Mouse (Mus musculus): ENCODE measurements around the gene Etl4. TPM values are rescaled to one million over a fixed set of nuclear protein-coding genes. Genes with fewer than 3 reads are reported as not detected.
A peak's percentile ranks its signal among the peaks of the same experiment; 100 is the strongest.

Gene Etl4
- polyA plus RNA-seq, 1 experiment = 19.0 TPM

DNA sequence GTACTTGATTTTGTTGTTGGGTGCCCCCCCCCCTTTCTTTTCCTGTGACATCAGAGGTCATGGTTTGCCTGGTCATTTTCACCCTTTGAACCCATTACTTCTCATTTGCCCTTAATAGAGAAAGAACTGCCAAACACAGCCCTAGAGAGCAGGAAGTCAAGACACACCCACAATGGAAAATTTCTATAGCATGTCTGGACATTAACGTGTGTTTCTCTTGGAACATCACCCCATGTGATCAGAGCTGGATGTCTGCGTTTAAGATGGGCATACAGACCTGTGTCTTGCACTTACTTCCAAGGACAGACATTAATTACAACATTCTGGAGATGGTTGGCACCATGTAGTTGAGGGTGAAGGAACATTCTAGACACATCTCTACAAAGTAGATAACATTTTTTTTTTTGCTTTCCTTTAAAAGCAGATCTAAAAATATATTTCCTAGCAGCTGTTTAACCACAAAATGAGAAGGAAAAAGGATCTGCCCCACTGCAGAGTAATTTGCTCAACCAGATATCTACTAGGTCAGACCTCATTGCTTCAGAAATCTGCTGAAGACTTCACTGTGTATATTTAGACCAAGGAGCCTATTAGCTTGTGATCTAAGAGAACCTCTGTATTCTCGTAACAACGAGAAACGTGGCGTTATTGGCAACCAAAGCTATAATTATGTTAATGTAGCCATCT is 818.3 kb downstream of the Etl4 start:
- no peak overlapping the region for H3K27ac ChIP-seq (ENCODE audit: insufficient read depth, low read depth, low read length)
- peaks cover 19% of the 10 kb centered on the region; the same call in 1 of the 2 replicates for H3K4me1 ChIP-seq (ENCODE audit: control insufficient read depth, insufficient read depth, insufficient read length, low read length)
- no peaks in the 10 kb centered on the region for H3K36me3 ChIP-seq (ENCODE audit: control insufficient read depth, insufficient read depth, low read length)
- 70% methylated on average over 6 of the region's 6 CpGs for WGBS
- TF ChIP-seq CTCF (IDR thresholded peaks at IDR 0.05; ENCODE audit: extremely low read depth, insufficient read length, insufficient replicate concordance, low read depth, low read length) (no peak), POLR2A (IDR thresholded peaks at IDR 0.05; ENCODE audit: low read depth, low read length) (no peak)
- no peaks in the 10 kb centered on the region for H3K27me3 ChIP-seq (ENCODE audit: control insufficient read depth, insufficient read depth, low read length)
- H3K4me3 ChIP-seq (ENCODE audit: low read depth, low read length) = no peak overlapping the region

GRCm38 (mm10) chr2:20735444-20735843 is 825.9 kb downstream of the Etl4 start:
- no peak overlapping the region for H3K4me3 ChIP-seq (ENCODE audit: low read depth, low read length)
- no peaks in the 10 kb centered on the region; the same call in 1 of the 2 replicates for H3K4me1 ChIP-seq (ENCODE audit: control insufficient read depth, insufficient read depth, insufficient read length, low read length)
- no peaks in the 10 kb centered on the region for H3K27me3 ChIP-seq (ENCODE audit: control insufficient read depth, insufficient read depth, low read length)
- 24% methylated on average over 3 of the region's 3 CpGs for WGBS
- H3K27ac ChIP-seq (ENCODE audit: insufficient read depth, low read depth, low read length) = peak overlapping the region; percentile 95
- H3K36me3 ChIP-seq (ENCODE audit: control insufficient read depth, insufficient read depth, low read length) = no peaks in the 10 kb centered on the region
- no peak for TF ChIP-seq POLR2A (IDR thresholded peaks at IDR 0.05; ENCODE audit: low read depth, low read length)
- TF ChIP-seq CTCF (IDR thresholded peaks at IDR 0.05; ENCODE audit: extremely low read depth, insufficient read length, insufficient replicate concordance, low read depth, low read length) = no peak

DNA sequence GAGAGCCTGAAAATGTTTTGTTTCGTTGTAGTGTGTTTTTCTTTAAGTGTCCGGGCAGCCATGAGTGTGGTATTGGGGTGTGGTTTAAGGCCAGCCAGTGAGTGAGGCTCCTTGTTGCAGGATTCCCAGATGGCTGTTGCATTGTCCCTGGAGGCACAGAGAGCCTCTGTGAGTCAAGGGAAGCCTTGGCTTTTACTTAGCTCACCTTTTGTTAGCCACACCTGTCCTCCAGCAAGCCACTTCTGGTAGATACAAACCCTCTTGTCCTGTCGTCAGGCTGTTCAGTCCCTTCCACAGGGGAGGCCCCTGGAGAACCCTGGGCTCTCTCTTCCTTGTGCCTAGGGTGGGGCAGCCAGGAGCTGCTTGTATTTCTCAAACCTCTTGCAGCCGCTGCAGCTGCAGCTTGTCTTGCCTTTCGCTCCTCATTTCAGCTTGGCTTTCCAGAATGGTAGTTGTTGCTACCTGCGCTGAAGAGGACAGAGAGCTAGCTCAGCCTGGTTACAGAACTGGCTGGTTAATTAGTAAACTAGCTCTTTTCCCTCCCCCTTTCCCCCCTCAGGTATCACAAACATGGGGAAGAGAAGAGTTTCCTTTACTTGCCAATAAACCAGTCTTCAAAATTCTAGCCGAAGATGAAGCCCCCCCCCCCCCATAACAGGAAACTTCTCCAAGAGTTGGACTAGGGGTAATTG is 826.9 kb downstream of the Etl4 start:
- Histone ChIP-seq H3K36me3 (ENCODE audit: control insufficient read depth, insufficient read depth, low read length) (no peaks in the 10 kb centered on the region), H3K27ac (ENCODE audit: insufficient read depth, low read depth, low read length) (peak overlapping the region; percentile 95), H3K27me3 (ENCODE audit: control insufficient read depth, insufficient read depth, low read length) (no peaks in the 10 kb centered on the region), H3K4me3 (ENCODE audit: low read depth, low read length) (peak overlapping the region; percentile 54), H3K4me1 (ENCODE audit: control insufficient read depth, insufficient read depth, insufficient read length, low read length) (no peaks in the 10 kb centered on the region; the same call in 1 of the 2 replicates)
- no peak for TF ChIP-seq POLR2A (IDR thresholded peaks at IDR 0.05; ENCODE audit: low read depth, low read length)
- TF ChIP-seq CTCF (IDR thresholded peaks at IDR 0.05; ENCODE audit: extremely low read depth, insufficient read length, insufficient replicate concordance, low read depth, low read length) = no peak
- WGBS = 17% methylated on average over 7 of the region's 7 CpGs

GRCm38 (mm10) chr2:20737112-20737808 is 827.7 kb downstream of the Etl4 start:
- Histone ChIP-seq H3K4me3 (ENCODE audit: low read depth, low read length) (peak overlapping the region; percentile 74), H3K27ac (ENCODE audit: insufficient read depth, low read depth, low read length) (peak overlapping the region; percentile 95), H3K36me3 (ENCODE audit: control insufficient read depth, insufficient read depth, low read length) (0 out of 2 replicates have a peak, but pooled peaks cover 1% of the 10 kb centered on the region), H3K4me1 (ENCODE audit: control insufficient read depth, insufficient read depth, insufficient read length, low read length) (no peaks in the 10 kb centered on the region; the same call in 1 of the 2 replicates), H3K27me3 (ENCODE audit: control insufficient read depth, insufficient read depth, low read length) (no peaks in the 10 kb centered on the region)
- WGBS = 19% methylated on average over 19 of the region's 19 CpGs
- TF ChIP-seq POLR2A (IDR thresholded peaks at IDR 0.05; ENCODE audit: low read depth, low read length) (no peak), CTCF (IDR thresholded peaks at IDR 0.05; ENCODE audit: extremely low read depth, insufficient read length, insufficient replicate concordance, low read depth, low read length) (no peak)

GRCm38 (mm10) chr2:20737837-20738236 is 828.3 kb downstream of the Etl4 start:
- H3K4me1 ChIP-seq (ENCODE audit: control insufficient read depth, insufficient read depth, insufficient read length, low read length) = no peaks in the 10 kb centered on the region; the same call in 1 of the 2 replicates
- peak overlapping the region; percentile 95 for H3K27ac ChIP-seq (ENCODE audit: insufficient read depth, low read depth, low read length)
- H3K36me3 ChIP-seq (ENCODE audit: control insufficient read depth, insufficient read depth, low read length) = 0 out of 2 replicates have a peak, but pooled peaks cover 1% of the 10 kb centered on the region
- WGBS = 20% methylated on average over 4 of the region's 4 CpGs
- no peaks in the 10 kb centered on the region for H3K27me3 ChIP-seq (ENCODE audit: control insufficient read depth, insufficient read depth, low read length)
- peak overlapping the region; percentile 35 for H3K4me3 ChIP-seq (ENCODE audit: low read depth, low read length)
- TF ChIP-seq POLR2A (IDR thresholded peaks at IDR 0.05; ENCODE audit: low read depth, low read length) (no peak), CTCF (IDR thresholded peaks at IDR 0.05; ENCODE audit: extremely low read depth, insufficient read length, insufficient replicate concordance, low read depth, low read length) (no peak)

- H3K27ac ChIP-seq (ENCODE audit: insufficient read depth, low read depth, low read length) = no peak overlapping the region
- no peak overlapping the region for H3K4me3 ChIP-seq (ENCODE audit: low read depth, low read length)
- 57% methylated on average over 1 of the region's 1 CpGs for WGBS
- no peak for TF ChIP-seq POLR2A (IDR thresholded peaks at IDR 0.05; ENCODE audit: low read depth, low read length)
- no peak for TF ChIP-seq CTCF (IDR thresholded peaks at IDR 0.05; ENCODE audit: extremely low read depth, insufficient read length, insufficient replicate concordance, low read depth, low read length)
- H3K4me1 ChIP-seq (ENCODE audit: control insufficient read depth, insufficient read depth, insufficient read length, low read length) = peaks cover 3% of the 10 kb centered on the region; the same call in 1 of the 2 replicates
- no peaks in the 10 kb centered on the region for H3K27me3 ChIP-seq (ENCODE audit: control insufficient read depth, insufficient read depth, low read length)
- peaks cover 41% of the 10 kb centered on the region for H3K36me3 ChIP-seq (ENCODE audit: control insufficient read depth, insufficient read depth, low read length)
Observed at GRCm38 (mm10) chr2:20747723-20748122, 838.1 kb downstream of the Etl4 start.

Measured in small intestine, adult 2 months (tissue).